Mouse (Mus musculus) heart, adult 8-10 months (tissue): ENCODE measurements around the gene Xpnpep3. TPM values are rescaled to one million over a fixed set of nuclear protein-coding genes. Genes with fewer than 3 reads are reported as not detected.
"Not testable (repeated sequence)": the region's sequence is repeated elsewhere in the genome, so short reads cannot be mapped to it uniquely, and the experiment has no call there.

Source experiments
- DNase-seq: peaks from one replicate; pipeline ENCODE4 v3.0.0; 2022; ENCODE audit warnings: low spot score
- total RNA-seq, 4 experiments: library from RNA; stranded (reverse); gene quantifications; 2 replicates each; pipeline ENCODE4 v1.2.4; 2022

The Xpnpep3 gene
- total RNA-seq, 4 experiments from 2014 or later: 10.6 to 13.1 (median 12.0) TPM

- not testable (repeated sequence) for DNase-seq
Observed at GRCm38 (mm10) chr15:81480284-81480683, 80.3 kb downstream of the Xpnpep3 start.

GRCm38 (mm10) chr15:81480977-81481379 is 81.0 kb downstream of the Xpnpep3 start:
- no peak for DNase-seq

DNA sequence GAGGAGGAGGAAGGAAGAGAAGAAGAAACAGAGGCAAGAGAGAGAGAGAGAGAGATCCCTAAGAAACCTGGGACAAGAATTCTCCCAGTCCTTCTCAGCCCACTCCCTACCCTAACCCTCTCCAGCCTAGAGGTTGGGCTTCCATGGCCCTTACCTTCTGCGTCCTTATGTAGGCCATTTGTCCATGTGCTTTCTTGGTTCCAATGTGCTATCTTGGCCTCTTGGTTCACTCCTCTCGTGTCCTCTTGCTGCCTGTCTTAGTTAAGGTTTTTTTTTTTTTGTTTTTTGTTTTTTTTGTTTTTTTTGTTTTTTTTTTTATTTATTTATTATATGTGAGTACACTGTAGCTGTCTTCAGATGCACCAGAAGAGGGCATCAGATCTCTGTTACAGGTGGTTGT is 83.0 kb downstream of the Xpnpep3 start:
- no peak for DNase-seq

DNA sequence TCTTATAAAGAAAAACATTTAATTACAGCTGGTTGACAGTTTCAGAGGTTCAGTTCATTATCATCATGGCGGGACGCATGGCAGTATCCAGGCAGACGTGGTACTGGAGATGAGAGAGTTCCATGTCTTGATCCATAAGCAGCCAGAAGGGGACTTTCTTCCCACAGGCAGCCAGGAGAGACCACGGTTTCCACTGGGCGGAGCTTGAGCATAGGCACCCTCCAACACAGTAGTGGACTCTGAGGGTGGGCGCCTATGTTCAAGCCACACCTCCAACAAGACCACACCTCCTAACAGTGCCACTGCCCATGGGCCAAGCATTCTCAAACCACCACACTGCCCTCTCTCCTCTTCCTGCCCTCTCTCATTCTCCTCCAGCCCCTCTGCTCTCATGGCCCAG is 83.8 kb downstream of the Xpnpep3 start:
- DNase-seq: no peak

- DNase-seq: no peak
Observed at GRCm38 (mm10) chr15:81485483-81485882, 85.5 kb downstream of the Xpnpep3 start.

- no peak for DNase-seq
Observed at GRCm38 (mm10) chr15:81503466-81503865, 103.5 kb downstream of the Xpnpep3 start.

- DNase-seq: no peak
Observed at GRCm38 (mm10) chr15:81503995-81504394, 104.1 kb downstream of the Xpnpep3 start.

Other genes with a start within 250 kb of the Xpnpep3 start
- 1 to 10 TPM; 5.4 to 7.4 (median 6.7) TPM for gene Mrtfa, start 209.4 kb upstream of the Xpnpep3 start, total RNA-seq
- not detected for gene Mchr1, start 164.6 kb upstream of the Xpnpep3 start, total RNA-seq
- gene Slc25a17, start 39.3 kb upstream of the Xpnpep3 start, total RNA-seq: 10 to 100 TPM; 11.7 to 13.5 (median 12.8) TPM
- gene St13, start 61 bp upstream of the Xpnpep3 start, total RNA-seq: 100 to 1,000 TPM; 102 to 114 (median 104) TPM
- gene Dnajb7, start 8.2 kb downstream of the Xpnpep3 start, total RNA-seq: not detected
- 100 to 1,000 TPM; 105 to 114 (median 113) TPM for gene Rbx1, start 66.2 kb downstream of the Xpnpep3 start, total RNA-seq
- 10 to 100 TPM; 40.2 to 48.8 (median 46.7) TPM for gene Ep300, start 185.2 kb downstream of the Xpnpep3 start, total RNA-seq